Mouse (Mus musculus) embryo, embryonic 11 days (tissue): ENCODE data around the gene Snx15.

Experiments used
- DNase-seq: peaks from one replicate; pipeline ENCODE4 v3.0.0-alpha.2; 2015

Gene Snx15

GRCm38 (mm10) chr19:6069851-6070250 lies 58.3 kb downstream of the Snx15 start:
- no peak for DNase-seq
